Mouse (Mus musculus) limb, embryonic 10.5 days (tissue): ENCODE data around the gene Kdm4d. TPM values are rescaled to one million over a fixed set of nuclear protein-coding genes. Genes with fewer than 3 reads are reported as not detected.
A peak's percentile ranks its signal among the peaks of the same experiment; 100 is the strongest.
"Not testable (repeated sequence)": the region's sequence is repeated elsewhere in the genome, so short reads cannot be mapped to it uniquely, and the experiment has no call there.

ENCODE experiments used
- DNase-seq: peaks from one replicate; pipeline ENCODE4 v3.0.0-alpha.2; 2017; ENCODE audit warnings: low spot score
- H3K27ac ChIP-seq: fragments of 300-500 bp; sonication (generic); 2 replicates; pipeline ENCODE4 v1.5.1; 2016; ENCODE audit warnings: mild to moderate bottlenecking
- H3K27me3 ChIP-seq: fragments of 300-500 bp; sonication (generic); 2 replicates; pipeline ENCODE4 v1.6.1; 2016; ENCODE audit warnings: low read depth, mild to moderate bottlenecking; ENCODE audit not compliant: poor library complexity, severe bottlenecking
- H3K36me3 ChIP-seq: fragments of 300-500 bp; sonication (generic); 2 replicates; pipeline ENCODE4 v1.6.1; 2016; ENCODE audit warnings: mild to moderate bottlenecking, moderate library complexity
- H3K4me1 ChIP-seq: fragments of 300-500 bp; sonication (generic); 2 replicates; pipeline ENCODE4 v1.6.1; 2016
- H3K4me3 ChIP-seq: fragments of 300-500 bp; sonication (generic); 2 replicates; pipeline ENCODE4 v1.5.1; 2016; ENCODE audit warnings: mild to moderate bottlenecking, moderate library complexity
- H3K9me3 ChIP-seq: fragments of 300-500 bp; sonication (generic); replicated peaks from 2 replicates; pipeline ENCODE4 v1.6.1; 2016; ENCODE audit warnings: mild to moderate bottlenecking
- WGBS: fragments of 180-500 bp; shearing (Covaris S2); methylation state at CpG from one replicate; pipeline ENCODE4 v1.1.7; 2016; 5-methylcytosine and 5-hydroxymethylcytosine counted together
- polyA plus RNA-seq: library from polyadenylated mRNA; unstranded; fragments of >200 nt; fragmentation: Nextera tagmentation; extraction: Ambion mirVana; gene quantifications from 2 replicates; pipeline ENCODE4 v1.2.1, GENCODE M21; 2016

Kdm4d gene
- polyA plus RNA-seq, 1 experiment from 2014 or later: 0.28 TPM

GRCm38 (mm10) chr9:14518105-14518504 is 17.8 kb upstream of the Kdm4d start:
- WGBS: 84% methylated on average over 3 of the region's 3 CpGs
- Histone ChIP-seq H3K4me1 (0 out of 2 replicates have a peak, but pooled peaks cover 4% of the 10 kb centered on the region), H3K27ac (no peak overlapping the region), H3K9me3 (no peaks in the 10 kb centered on the region), H3K36me3 (no peaks in the 10 kb centered on the region), H3K4me3 (no peak overlapping the region), H3K27me3 (no peaks in the 10 kb centered on the region)
- DNase-seq: no peak

GRCm38 (mm10) chr9:14517296-14517695 is 17.0 kb upstream of the Kdm4d start:
- Histone ChIP-seq H3K36me3 (peaks cover 4% of the 10 kb centered on the region; the same call in 1 of the 2 replicates), H3K27me3 (no peaks in the 10 kb centered on the region), H3K9me3 (no peaks in the 10 kb centered on the region), H3K27ac (no peak overlapping the region), H3K4me1 (0 out of 2 replicates have a peak, but pooled peaks cover 4% of the 10 kb centered on the region), H3K4me3 (no peak overlapping the region)
- no peak for DNase-seq
- WGBS: 73% methylated on average over 1 of the region's 1 CpGs

- WGBS: 78% methylated on average over 9 of the region's 9 CpGs
- H3K9me3 ChIP-seq: no peaks in the 10 kb centered on the region
- no peaks in the 10 kb centered on the region for H3K4me1 ChIP-seq
- no peaks in the 10 kb centered on the region for H3K27me3 ChIP-seq
- H3K27ac ChIP-seq: no peak overlapping the region
- H3K36me3 ChIP-seq: peaks cover 44% of the 10 kb centered on the region
- H3K4me3 ChIP-seq: no peak overlapping the region
- DNase-seq: peak; percentile 67
Measured at GRCm38 (mm10) chr9:14512633-14513445, 12.6 kb upstream of the Kdm4d start.

- Histone ChIP-seq H3K4me3 (peak overlapping the region; percentile 74), H3K36me3 (peaks cover 39% of the 10 kb centered on the region), H3K9me3 (no peaks in the 10 kb centered on the region), H3K4me1 (peaks cover 9% of the 10 kb centered on the region), H3K27me3 (no peaks in the 10 kb centered on the region), H3K27ac (peak overlapping the region; percentile 86)
- DNase-seq: no peak
- 5% methylated on average over 10 of the region's 10 CpGs for WGBS
Measured at GRCm38 (mm10) chr9:14500916-14501424, 688 bp upstream of the Kdm4d start.

- H3K27me3 ChIP-seq: no peaks in the 10 kb centered on the region
- peaks cover 9% of the 10 kb centered on the region for H3K4me1 ChIP-seq
- no peaks in the 10 kb centered on the region for H3K9me3 ChIP-seq
- no peak for DNase-seq
- no peak overlapping the region for H3K27ac ChIP-seq
- 86% methylated on average over 4 of the region's 4 CpGs for WGBS
- H3K36me3 ChIP-seq: peaks cover 21% of the 10 kb centered on the region
- H3K4me3 ChIP-seq: peak overlapping the region; percentile 74
Measured at GRCm38 (mm10) chr9:14498896-14499705, 1.2 kb downstream of the Kdm4d start.

GRCm38 (mm10) chr9:14463668-14464067 is 36.6 kb downstream of the Kdm4d start:
- not testable (repeated sequence) for H3K27ac ChIP-seq, H3K9me3 ChIP-seq, H3K4me3 ChIP-seq, DNase-seq, H3K27me3 ChIP-seq, H3K4me1 ChIP-seq, H3K36me3 ChIP-seq
- 74% methylated on average over 12 of the region's 12 CpGs for WGBS

- not testable (repeated sequence) for H3K27me3 ChIP-seq
Measured at GRCm38 (mm10) chr9:14462536-14462935, 37.7 kb downstream of the Kdm4d start.

GRCm38 (mm10) chr9:14456320-14456719 is 44.0 kb downstream of the Kdm4d start:
- no peaks in the 10 kb centered on the region for H3K9me3 ChIP-seq
- DNase-seq: no peak
- no peaks in the 10 kb centered on the region for H3K4me1 ChIP-seq
- no peak overlapping the region for H3K4me3 ChIP-seq
- no peaks in the 10 kb centered on the region for H3K36me3 ChIP-seq
- WGBS: 83% methylated on average over 3 of the region's 3 CpGs
- H3K27ac ChIP-seq: no peak overlapping the region
- H3K27me3 ChIP-seq: no peaks in the 10 kb centered on the region

More at GRCm38 (mm10) chr9:14462536-14462935, 37.7 kb downstream of the Kdm4d start:
- H3K27ac ChIP-seq, H3K4me1 ChIP-seq, H3K4me3 ChIP-seq, DNase-seq, H3K9me3 ChIP-seq, H3K36me3 ChIP-seq: not testable (repeated sequence)
- 100% methylated on average over 1 of the region's 1 CpGs for WGBS

GRCm38 (mm10) chr9:14451120-14451519 is 49.2 kb downstream of the Kdm4d start:
- not testable (repeated sequence) for H3K4me3 ChIP-seq, H3K9me3 ChIP-seq, H3K27me3 ChIP-seq, H3K36me3 ChIP-seq, H3K4me1 ChIP-seq, DNase-seq, H3K27ac ChIP-seq
- WGBS: 72% methylated on average over 8 of the region's 8 CpGs

GRCm38 (mm10) chr9:14447086-14447485 is 53.2 kb downstream of the Kdm4d start:
- H3K9me3 ChIP-seq, H3K4me3 ChIP-seq, H3K4me1 ChIP-seq, H3K36me3 ChIP-seq, DNase-seq, H3K27ac ChIP-seq, H3K27me3 ChIP-seq: not testable (repeated sequence)
- 88% methylated on average over 2 of the region's 2 CpGs for WGBS

GRCm38 (mm10) chr9:14440347-14440746 is 59.9 kb downstream of the Kdm4d start:
- whole genome bisulfite sequencing: 89% methylated on average over 1 of the region's 1 CpGs
- Histone ChIP-seq H3K27me3 (no peaks in the 10 kb centered on the region), H3K36me3 (no peaks in the 10 kb centered on the region), H3K27ac (no peak overlapping the region), H3K9me3 (no peaks in the 10 kb centered on the region), H3K4me3 (no peak overlapping the region), H3K4me1 (no peaks in the 10 kb centered on the region)
- DNase-seq: no peak

- 48% methylated on average over 11 of the region's 11 CpGs for WGBS
- Histone ChIP-seq H3K27me3 (no peaks in the 10 kb centered on the region), H3K4me3 (no peak overlapping the region), H3K9me3 (no peaks in the 10 kb centered on the region), H3K4me1 (peaks cover 3% of the 10 kb centered on the region; the same call in 1 of the 2 replicates), H3K27ac (no peak overlapping the region), H3K36me3 (no peaks in the 10 kb centered on the region)
- DNase-seq: peak; percentile 39
Measured at GRCm38 (mm10) chr9:14433252-14433939, 66.9 kb downstream of the Kdm4d start.
